Mouse (Mus musculus) kidney, postnatal 14 days (tissue): ENCODE measurements at regions not wholly inside any gene's neighbourhood (a gene's known extent, or its start where the extent isn't known, plus 50 kb on each side); places are given as distances from the start of the nearest gene placed in this dataset.

Experiments
- DNase-seq: peaks from one replicate; pipeline ENCODE4 v3.0.0; 2022; ENCODE audit warnings: mixed read lengths

GRCm38 (mm10) chr16:95839512-95840253 lies 137.8 kb downstream of the Ets2 start:
- no peak for DNase-seq

- no peak for DNase-seq
These were observed 137.1 kb downstream of the Ets2 start for GRCm38 (mm10) chr16:95838886-95839430.

- no peak for DNase-seq
These were observed 136.6 kb downstream of the Ets2 start for GRCm38 (mm10) chr16:95838478-95838846.

- DNase-seq = no peak
These were observed 136.0 kb downstream of the Ets2 start for GRCm38 (mm10) chr16:95837723-95838477.

- DNase-seq = no peak
These were observed 134.1 kb downstream of the Ets2 start for GRCm38 (mm10) chr16:95835941-95836340.

GRCm38 (mm10) chr16:95834556-95835288 lies 132.8 kb downstream of the Ets2 start:
- no peak for DNase-seq

GRCm38 (mm10) chr16:95833455-95833854 lies 131.6 kb downstream of the Ets2 start:
- peak; percentile 48 for DNase-seq

GRCm38 (mm10) chr16:95832346-95832739 lies 130.5 kb downstream of the Ets2 start:
- no peak for DNase-seq

GRCm38 (mm10) chr16:95831566-95832345 lies 129.9 kb downstream of the Ets2 start:
- peak; percentile 70 for DNase-seq

GRCm38 (mm10) chr16:95827402-95827737 lies 125.5 kb downstream of the Ets2 start:
- DNase-seq = no peak

GRCm38 (mm10) chr16:95826681-95827401 lies 125.0 kb downstream of the Ets2 start:
- DNase-seq = no peak

- DNase-seq = no peak
These were observed 123.8 kb downstream of the Ets2 start for GRCm38 (mm10) chr16:95825723-95826122.

GRCm38 (mm10) chr16:95824720-95825534 lies 123.1 kb downstream of the Ets2 start:
- peak; percentile 69 for DNase-seq

- DNase-seq = no peak
These were observed 121.9 kb downstream of the Ets2 start for GRCm38 (mm10) chr16:95823803-95824202.

- DNase-seq = no peak
These were observed 119.2 kb downstream of the Ets2 start for GRCm38 (mm10) chr16:95821080-95821479.

- DNase-seq = no peak
These were observed 118.7 kb downstream of the Ets2 start for GRCm38 (mm10) chr16:95820606-95821005.

- DNase-seq = no peak
These were observed 118.1 kb downstream of the Ets2 start for GRCm38 (mm10) chr16:95820013-95820412.

- DNase-seq = no peak
These were observed 114.1 kb downstream of the Ets2 start for GRCm38 (mm10) chr16:95815966-95816365.

- DNase-seq = no peak
These were observed 113.4 kb downstream of the Ets2 start for GRCm38 (mm10) chr16:95815206-95815731.

- DNase-seq = peak; percentile 54
These were observed 112.7 kb downstream of the Ets2 start for GRCm38 (mm10) chr16:95814513-95815118.
